Mouse (Mus musculus): ENCODE data around the gene Pebp1.

Pebp1 gene

DNA sequence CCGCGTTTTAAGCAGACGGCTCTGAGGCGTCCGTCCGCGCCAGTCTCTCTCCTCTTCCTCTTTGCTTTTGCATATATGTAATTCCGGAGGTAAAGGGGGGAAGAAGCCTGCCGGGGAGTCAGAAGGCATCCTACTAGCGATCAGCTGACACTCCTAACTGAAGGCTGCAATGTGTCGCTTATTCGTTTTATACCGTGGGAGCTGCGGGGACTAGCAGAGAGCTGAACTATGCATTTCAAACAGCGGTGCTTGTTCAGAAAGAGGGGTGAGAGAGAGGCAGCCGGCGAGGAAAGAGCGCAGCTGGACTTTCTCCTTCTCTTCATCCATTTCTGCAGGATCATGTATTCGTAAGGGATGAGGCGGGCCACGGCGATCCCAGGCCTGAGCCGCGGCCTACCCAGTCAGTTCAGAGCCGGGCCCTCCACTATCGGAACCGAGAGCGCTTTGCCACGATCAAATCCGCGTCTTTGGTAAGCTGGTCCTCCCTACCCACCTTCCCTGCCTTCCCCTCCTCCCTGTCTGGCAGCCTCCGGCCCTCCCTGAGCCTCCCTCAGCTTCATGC is 46.6 kb downstream of the Pebp1 start:
- DNase-seq (ENCODE audit: low read depth): no peak

GRCm38 (mm10) chr5:117240321-117240731 is 47.1 kb downstream of the Pebp1 start:
- DNase-seq (ENCODE audit: low read depth): no peak

DNA sequence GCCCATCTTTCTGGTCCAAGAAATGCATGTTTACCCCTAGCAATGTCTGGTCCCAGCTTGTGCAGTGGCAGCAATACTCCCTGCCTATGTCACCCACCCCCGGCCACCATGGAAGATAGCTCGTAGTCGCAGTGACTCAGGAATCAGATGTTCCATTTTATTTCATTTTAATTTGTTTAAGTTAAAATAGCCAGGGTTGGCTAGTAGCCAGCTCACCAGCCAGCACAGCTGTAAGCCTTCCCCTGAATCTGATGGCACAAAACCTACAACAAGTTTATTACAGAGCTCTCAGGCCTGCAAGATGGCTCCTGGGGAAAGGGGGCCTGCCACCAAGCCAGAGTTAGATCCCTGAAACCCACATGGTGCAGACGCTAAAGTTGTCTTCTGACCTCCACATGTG is 48.3 kb downstream of the Pebp1 start:
- DNase-seq (ENCODE audit: low read depth): no peak

DNA sequence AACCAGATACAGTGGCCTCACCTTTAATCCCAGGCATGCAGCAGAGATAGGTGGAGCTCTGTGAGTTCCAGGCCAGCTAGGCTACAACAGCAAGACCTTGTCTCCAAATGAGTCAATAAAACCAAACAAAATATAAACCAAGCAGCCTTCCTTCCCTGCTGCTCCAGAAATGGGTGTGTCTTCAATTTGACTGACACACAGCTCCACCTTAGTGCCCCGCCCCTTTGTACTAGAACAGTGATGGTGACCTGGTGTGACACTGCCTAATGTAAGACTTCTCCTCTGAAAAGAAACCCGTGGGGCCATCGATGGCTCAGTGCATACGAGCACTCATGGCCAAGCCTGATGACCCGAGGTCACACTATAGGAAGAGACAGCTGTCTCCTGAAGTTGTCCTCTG is 50.9 kb downstream of the Pebp1 start:
- DNase-seq (ENCODE audit: low read depth): no peak
